In genomic region chr11:33917574-33917973, GRCm38 (mm10) we compare ENCODE assay signal across 8 mouse cellular contexts. TPM values are rescaled to one million over a fixed set of nuclear protein-coding genes. Genes with fewer than 3 reads are reported as not detected.
DNase-seq lines count a peak whose midpoint lies in the region; ATAC-seq and TF ChIP-seq lines count a peak whose summit lies in the region.

No protein-coding gene starts in this region.

- no peak for ATAC-seq in G1E (ENCODE audit: extremely low read depth, insufficient number of reproducible peaks, low FRiP score, poor library complexity, severe bottlenecking)
- ATAC-seq in inflammation-experienced regulatory T-cells, adult 6 months = no peak

- no peak overlapping the region for H3K4me3 ChIP-seq in G1E (ENCODE audit: low read depth, low read length)
- H3K4me3 ChIP-seq in embryonic facial prominence, embryonic 10.5 days = no peak overlapping the region

- H3K36me3 ChIP-seq in G1E (replicated peaks) = no peaks in the 10 kb centered on the region
- no peaks in the 10 kb centered on the region for H3K36me3 ChIP-seq in embryonic facial prominence, embryonic 10.5 days (replicated peaks)

- no peak for DNase-seq in G1E (ENCODE audit: low spot score)
- peak; percentile 71 for DNase-seq in adrenal gland, postnatal 25 days
- DNase-seq in embryonic facial prominence, embryonic 10.5 days (ENCODE audit: low spot score) = peak; percentile 79
- DNase-seq in heart, postnatal 10 days = peak; percentile 58 to 77
- DNase-seq in layer of hippocampus, postnatal 10 days (ENCODE audit: low spot score in 2 of 2) = peak; percentile 86 to 89
- peak; percentile 69 for DNase-seq in lung, postnatal 36 days
- DNase-seq in retina, postnatal 7 days (ENCODE audit: low read depth, low spot score) = peak; percentile 53

- intact Hi-C loops in heart, postnatal 10 days (cut with DNase I) = loop anchor here (1.0 to 2.0 kb wide), 2 partner anchors 184 to 193 kb away; no protein-coding TSS in a partner anchor

- peaks cover 6% of the 10 kb centered on the region; the same call in 1 of the 2 replicates for H3K27me3 ChIP-seq in G1E (ENCODE audit: insufficient read depth, low read length)
- H3K27me3 ChIP-seq in embryonic facial prominence, embryonic 10.5 days (replicated peaks; ENCODE audit: low read depth, poor library complexity, severe bottlenecking) = peaks cover 13% of the 10 kb centered on the region; the same call in 1 of the 2 replicates

- peak; percentile 92 for TF ChIP-seq CTCF in G1E (IDR thresholded peaks at IDR 0.05; ENCODE audit: low read depth, low read length)

- H3K9me3 ChIP-seq in G1E (replicated peaks) = peaks cover 20% of the 10 kb centered on the region
- no peaks in the 10 kb centered on the region for H3K9me3 ChIP-seq in embryonic facial prominence, embryonic 10.5 days

- H3K4me1 ChIP-seq in G1E (ENCODE audit: insufficient read depth, low read depth, low read length) = no peaks in the 10 kb centered on the region
- peaks cover 6% of the 10 kb centered on the region; the same call in 1 of the 2 replicates for H3K4me1 ChIP-seq in embryonic facial prominence, embryonic 10.5 days

- WGBS in embryonic facial prominence, embryonic 10.5 days = 22% methylated on average over 6 of the region's 6 CpGs

- H3K27ac ChIP-seq in embryonic facial prominence, embryonic 10.5 days (replicated peaks) = no peak overlapping the region

RNA-seq across cellular contexts. Expression of gene Kcnmb1, which starts 45.2 kb away (rescaled TPM):
- total RNA-seq in G1E (2014; fragmentation: Nextera tagmentation) (not detected in 2 replicates), G1E (2017) (0.16 TPM in 1 of 2 replicates, not detected in the other)
- not detected in 2 replicates for polyA plus RNA-seq in G1E (2012)
- total RNA-seq in adrenal gland, postnatal 25 days (2021) = 0.15 and 0.19 TPM in 2 replicates
- 0.09 and 0.13 TPM in 2 replicates for polyA plus RNA-seq in embryonic facial prominence, embryonic 10.5 days (2016; fragmentation: Nextera tagmentation; extraction: Ambion mirVana)
- total RNA-seq in heart, postnatal 10 days (2021) = 1 to 10 TPM in 1 of 2 experiments, under 1 TPM in 1; 0.99 to 1.2 TPM
- total RNA-seq in layer of hippocampus, postnatal 10 days (2021) = under 1 TPM; 0.27 to 0.33 TPM
- polyA plus RNA-seq in inflammation-experienced regulatory T-cells, adult 6 months (2017; shearing (Covaris generic)) = 1 to 10 TPM in 1 of 3 experiments, under 1 TPM in 2; 0.53 to 1.6 (median 0.66) TPM
